21 mouse cellular contexts compared by ENCODE assay signal in the genomic region with DNA sequence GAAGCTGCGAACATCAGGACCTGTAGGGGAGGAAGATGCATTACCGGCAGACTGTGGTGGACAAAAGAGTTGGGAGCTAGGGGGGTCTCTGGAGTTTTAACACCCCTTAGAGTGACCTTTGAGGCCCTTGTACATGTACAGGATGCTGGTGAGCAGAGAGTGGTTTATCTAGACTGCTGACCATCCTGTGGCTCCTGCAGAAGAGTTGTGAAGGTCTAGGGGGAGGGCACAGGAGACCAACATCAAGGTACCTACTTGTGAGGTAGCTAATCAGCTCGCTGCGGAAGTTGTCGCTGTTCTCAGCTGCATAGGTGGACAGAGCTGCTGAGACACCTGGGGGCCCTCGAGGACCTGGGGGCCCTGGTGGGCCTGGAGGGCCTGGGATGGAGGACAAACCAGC. TPM values are rescaled to one million over a fixed set of nuclear protein-coding genes. Genes with fewer than 3 reads are reported as not detected.
"Had no signal": no experiment of that assay in that cellular context is flagged by ENCODE, and none has a peak within 500 bp of the region (broad histone marks: within the 10 kb centered on the region; RNA-seq: fewer than 3 reads in every experiment).

No protein-coding gene starts in this region.

- H3K4me1 ChIP-seq: kidney, embryonic 15.5 days; limb, embryonic 13.5 days had no signal

- H3K9me3 ChIP-seq: kidney, embryonic 15.5 days; limb, embryonic 13.5 days; lung, embryonic 15.5 days had no signal

- H3K4me2 ChIP-seq: kidney, embryonic 15.5 days; limb, embryonic 13.5 days; lung, embryonic 15.5 days; midbrain, embryonic 11.5 days had no signal

- H3K27ac ChIP-seq: kidney, embryonic 15.5 days; left cerebral cortex, adult 2 months; limb, embryonic 13.5 days; liver, embryonic 14.5 days; lung, embryonic 15.5 days; stomach, postnatal 0 days had no signal

- DNase-seq: kidney, adult 2 months; kidney, postnatal 10 days; kidney, postnatal 36 days; layer of hippocampus, postnatal 36 days; liver; lung, postnatal 14 days; midbrain, embryonic 14.5 days; right cerebral cortex, postnatal 4 days; thymus, adult 2 months; thymus, postnatal 14 days; thymus, postnatal 4 days had no signal

- H3K9ac ChIP-seq: kidney, embryonic 15.5 days; limb, embryonic 13.5 days; liver, embryonic 14.5 days; liver, postnatal 0 days; lung, embryonic 15.5 days had no signal

- H3K27me3 ChIP-seq: kidney, embryonic 15.5 days; limb, embryonic 13.5 days; lung, embryonic 15.5 days had no signal

- H3K4me3 ChIP-seq: kidney, embryonic 15.5 days; left cerebral cortex, adult 2 months; limb, embryonic 13.5 days; lung, embryonic 15.5 days had no signal

- ATAC-seq: intestine, postnatal 0 days; liver, postnatal 0 days had no signal

RNA-seq across cellular contexts. Expression of a gene that starts 42.8 kb away (rescaled TPM):
- total RNA-seq: megakaryocyte progenitor cell, adult 5-6 weeks had no signal
